Mouse (Mus musculus): ENCODE results near the gene Igfbp6. TPM values are rescaled to one million over a fixed set of nuclear protein-coding genes. Genes with fewer than 3 reads are reported as not detected.
A peak's percentile ranks its signal among the peaks of the same experiment; 100 is the strongest.

The Igfbp6 gene
- polyA plus RNA-seq, 1 experiment = 10.9 TPM

GRCm38 (mm10) chr15:102100161-102100981, 43.8 kb upstream of the Igfbp6 start, which contains the start of gene Tns2:
Gene Tns2 (plus strand): TSS chr15:102100413.
- TF ChIP-seq CTCF (IDR thresholded peaks at IDR 0.05; ENCODE audit: extremely low read depth, insufficient read depth, insufficient read length, insufficient replicate concordance) (no peak; the same call in 1 of the 2 replicates), POLR2A (IDR thresholded peaks at IDR 0.05; ENCODE audit: low read depth, low read length) (no peak)
- DNase-seq (ENCODE audit: low read depth in 1 of 2, low spot score in 2 of 2) = peak in 1 of 2 experiments; percentile 47
- WGBS = 2% methylated on average over 54 of the region's 82 CpGs
- Histone ChIP-seq H3K27ac (ENCODE audit: insufficient read depth, low read length) (peak within 1 kb of the TSS; percentile 16), H3K27me3 (ENCODE audit: control insufficient read depth, insufficient read depth, low read length) (0 out of 2 replicates have a peak, but pooled peaks cover 2% of the 10 kb centered on the region), H3K4me3 (ENCODE audit: extremely low read depth, insufficient read depth, insufficient read length) (peak within 1 kb of the TSS; percentile 53; the same call in 1 of the 2 replicates), H3K4me1 (ENCODE audit: control insufficient read depth, insufficient read depth, insufficient read length) (peaks cover 3% of the 10 kb centered on the region), H3K36me3 (ENCODE audit: control insufficient read depth, insufficient read depth, low read length) (peaks cover 6% of the 10 kb centered on the region)

GRCm38 (mm10) chr15:102100996-102101671, 43.0 kb upstream of the Igfbp6 start:
- H3K36me3 ChIP-seq (ENCODE audit: control insufficient read depth, insufficient read depth, low read length) = peaks cover 2% of the 10 kb centered on the region; the same call in 1 of the 2 replicates
- peak overlapping the region; percentile 12 for H3K27ac ChIP-seq (ENCODE audit: insufficient read depth, low read length)
- WGBS = 66% methylated on average over 10 of the region's 10 CpGs
- H3K4me3 ChIP-seq (ENCODE audit: extremely low read depth, insufficient read depth, insufficient read length) = peak overlapping the region; percentile 53; the same call in 1 of the 2 replicates
- DNase-seq (ENCODE audit: low read depth in 1 of 2, low spot score in 2 of 2) = no peak
- TF ChIP-seq CTCF (IDR thresholded peaks at IDR 0.05; ENCODE audit: extremely low read depth, insufficient read depth, insufficient read length, insufficient replicate concordance) (no peak), POLR2A (IDR thresholded peaks at IDR 0.05; ENCODE audit: low read depth, low read length) (no peak)
- H3K4me1 ChIP-seq (ENCODE audit: control insufficient read depth, insufficient read depth, insufficient read length) = peaks cover 8% of the 10 kb centered on the region
- H3K27me3 ChIP-seq (ENCODE audit: control insufficient read depth, insufficient read depth, low read length) = 0 out of 2 replicates have a peak, but pooled peaks cover 2% of the 10 kb centered on the region

GRCm38 (mm10) chr15:102101672-102102541, 42.3 kb upstream of the Igfbp6 start:
- TF ChIP-seq CTCF (IDR thresholded peaks at IDR 0.05; ENCODE audit: extremely low read depth, insufficient read depth, insufficient read length, insufficient replicate concordance) (no peak), POLR2A (IDR thresholded peaks at IDR 0.05; ENCODE audit: low read depth, low read length) (no peak)
- peak overlapping the region; percentile 23 for H3K4me3 ChIP-seq (ENCODE audit: extremely low read depth, insufficient read depth, insufficient read length)
- H3K36me3 ChIP-seq (ENCODE audit: control insufficient read depth, insufficient read depth, low read length) = 0 out of 2 replicates have a peak, but pooled peaks cover 1% of the 10 kb centered on the region
- WGBS = 56% methylated on average over 11 of the region's 11 CpGs
- peaks cover 10% of the 10 kb centered on the region for H3K4me1 ChIP-seq (ENCODE audit: control insufficient read depth, insufficient read depth, insufficient read length)
- H3K27me3 ChIP-seq (ENCODE audit: control insufficient read depth, insufficient read depth, low read length) = 0 out of 2 replicates have a peak, but pooled peaks cover 2% of the 10 kb centered on the region
- DNase-seq (ENCODE audit: low read depth in 1 of 2, low spot score in 2 of 2) = no peak
- H3K27ac ChIP-seq (ENCODE audit: insufficient read depth, low read length) = peak overlapping the region; percentile 81

GRCm38 (mm10) chr15:102102548-102103121, 41.5 kb upstream of the Igfbp6 start:
- DNase-seq (ENCODE audit: low read depth in 1 of 2, low spot score in 2 of 2) = no peak
- peaks cover 10% of the 10 kb centered on the region for H3K4me1 ChIP-seq (ENCODE audit: control insufficient read depth, insufficient read depth, insufficient read length)
- 69% methylated on average over 6 of the region's 6 CpGs for WGBS
- TF ChIP-seq POLR2A (IDR thresholded peaks at IDR 0.05; ENCODE audit: low read depth, low read length) (peak; percentile 2; the same call in 1 of the 2 replicates), CTCF (IDR thresholded peaks at IDR 0.05; ENCODE audit: extremely low read depth, insufficient read depth, insufficient read length, insufficient replicate concordance) (no peak)
- 0 out of 2 replicates have a peak, but pooled peaks cover 2% of the 10 kb centered on the region for H3K27me3 ChIP-seq (ENCODE audit: control insufficient read depth, insufficient read depth, low read length)
- H3K4me3 ChIP-seq (ENCODE audit: extremely low read depth, insufficient read depth, insufficient read length) = peak overlapping the region; percentile 49
- H3K27ac ChIP-seq (ENCODE audit: insufficient read depth, low read length) = peak overlapping the region; percentile 81
- H3K36me3 ChIP-seq (ENCODE audit: control insufficient read depth, insufficient read depth, low read length) = no peaks in the 10 kb centered on the region

GRCm38 (mm10) chr15:102103371-102103946, 40.7 kb upstream of the Igfbp6 start:
- H3K36me3 ChIP-seq (ENCODE audit: control insufficient read depth, insufficient read depth, low read length) = no peaks in the 10 kb centered on the region
- TF ChIP-seq CTCF (IDR thresholded peaks at IDR 0.05; ENCODE audit: extremely low read depth, insufficient read depth, insufficient read length, insufficient replicate concordance) = no peak
- TF ChIP-seq POLR2A (IDR thresholded peaks at IDR 0.05; ENCODE audit: low read depth, low read length) = no peak
- H3K27me3 ChIP-seq (ENCODE audit: control insufficient read depth, insufficient read depth, low read length) = 0 out of 2 replicates have a peak, but pooled peaks cover 2% of the 10 kb centered on the region
- peak overlapping the region; percentile 80 for H3K27ac ChIP-seq (ENCODE audit: insufficient read depth, low read length)
- 85% methylated on average over 14 of the region's 14 CpGs for WGBS
- peak overlapping the region; percentile 49 for H3K4me3 ChIP-seq (ENCODE audit: extremely low read depth, insufficient read depth, insufficient read length)
- H3K4me1 ChIP-seq (ENCODE audit: control insufficient read depth, insufficient read depth, insufficient read length) = peaks cover 10% of the 10 kb centered on the region
- no peak for DNase-seq (ENCODE audit: low read depth in 1 of 2, low spot score in 2 of 2)
